Mouse (Mus musculus): ENCODE measurements around the gene Osbp2. TPM values are rescaled to one million over a fixed set of nuclear protein-coding genes. Genes with fewer than 3 reads are reported as not detected.
"Not testable (repeated sequence)": the region's sequence is repeated elsewhere in the genome, so short reads cannot be mapped to it uniquely, and the experiment has no call there.

Gene Osbp2
- 2.1 TPM in 2 replicates for polyA plus RNA-seq (2016; fragmentation: Nextera tagmentation; extraction: Ambion mirVana)

- peak; percentile 92 for ATAC-seq (ENCODE audit: insufficient number of reproducible peaks, insufficient read depth, low FRiP score, low TSS enrichment)
- Histone ChIP-seq H3K9me3 (no peaks in the 10 kb centered on the region), H3K27me3 (peaks cover 27% of the 10 kb centered on the region), H3K4me2 (replicated peaks) (peak within 1 kb of the TSS; percentile 84), H3K27ac (no peak within 1 kb of the TSS), H3K9ac (peak within 1 kb of the TSS; percentile 52), H3K4me3 (peak within 1 kb of the TSS; percentile 50), H3K36me3 (no peaks in the 10 kb centered on the region), H3K4me1 (0 out of 2 replicates have a peak, but pooled peaks cover 5% of the 10 kb centered on the region)
- WGBS, result 5% methylated on average over 51 of the region's 58 CpGs
Observed at GRCm38 (mm10) chr11:3863454-3864112, at the start of gene Osbp2. Osbp2 (minus strand) TSS chr11:3863903.

GRCm38 (mm10) chr11:3912875-3913271 is 49.2 kb upstream of the Osbp2 start:
- no peak for ATAC-seq (ENCODE audit: insufficient number of reproducible peaks, insufficient read depth, low FRiP score, low TSS enrichment)
- Histone ChIP-seq H3K36me3 (no peaks in the 10 kb centered on the region), H3K4me3 (peak overlapping the region; percentile 53), H3K4me1 (peaks cover 24% of the 10 kb centered on the region), H3K4me2 (replicated peaks) (peak overlapping the region; percentile 92), H3K9ac (peak overlapping the region; percentile 51), H3K9me3 (no peaks in the 10 kb centered on the region), H3K27me3 (peaks cover 21% of the 10 kb centered on the region), H3K27ac (0 out of 2 replicates have a peak overlapping the region, but pooled peaks have one; percentile 23)
- 2% methylated on average over 16 of the region's 16 CpGs for WGBS

GRCm38 (mm10) chr11:3912100-3912874 is 48.6 kb upstream of the Osbp2 start:
- Histone ChIP-seq H3K9me3 (no peaks in the 10 kb centered on the region), H3K27ac (0 out of 2 replicates have a peak overlapping the region, but pooled peaks have one; percentile 23), H3K4me1 (peaks cover 24% of the 10 kb centered on the region), H3K9ac (peak overlapping the region; percentile 51), H3K4me3 (peak overlapping the region; percentile 53), H3K27me3 (peaks cover 21% of the 10 kb centered on the region), H3K4me2 (replicated peaks) (peak overlapping the region; percentile 92), H3K36me3 (no peaks in the 10 kb centered on the region)
- no peak for ATAC-seq (ENCODE audit: insufficient number of reproducible peaks, insufficient read depth, low FRiP score, low TSS enrichment)
- 24% methylated on average over 19 of the region's 19 CpGs for WGBS

GRCm38 (mm10) chr11:3911440-3911839 is 47.7 kb upstream of the Osbp2 start:
- peaks cover 24% of the 10 kb centered on the region for H3K4me1 ChIP-seq
- not testable (repeated sequence) for H3K9ac ChIP-seq; ATAC-seq (ENCODE audit: insufficient number of reproducible peaks, insufficient read depth, low FRiP score, low TSS enrichment); H3K4me3 ChIP-seq; H3K36me3 ChIP-seq; H3K9me3 ChIP-seq; H3K27ac ChIP-seq
- H3K27me3 ChIP-seq, result peaks cover 21% of the 10 kb centered on the region
- 84% methylated on average over 6 of the region's 6 CpGs for WGBS
- H3K4me2 ChIP-seq (replicated peaks), result peak overlapping the region; percentile 22; the same call in 1 of the 2 replicates

- H3K4me2 ChIP-seq (replicated peaks), result peak overlapping the region; percentile 22; the same call in 1 of the 2 replicates
- no peaks in the 10 kb centered on the region for H3K36me3 ChIP-seq
- peaks cover 24% of the 10 kb centered on the region for H3K4me1 ChIP-seq
- no peak overlapping the region for H3K27ac ChIP-seq
- no peak overlapping the region for H3K4me3 ChIP-seq
- ATAC-seq (ENCODE audit: insufficient number of reproducible peaks, insufficient read depth, low FRiP score, low TSS enrichment), result no peak
- peaks cover 21% of the 10 kb centered on the region for H3K27me3 ChIP-seq
- peak overlapping the region; percentile 8; the same call in 1 of the 2 replicates for H3K9ac ChIP-seq
- H3K9me3 ChIP-seq, result no peaks in the 10 kb centered on the region
- WGBS, result 53% methylated on average over 5 of the region's 5 CpGs
Observed at GRCm38 (mm10) chr11:3910513-3911310, 47.0 kb upstream of the Osbp2 start.

GRCm38 (mm10) chr11:3909236-3909635 is 45.5 kb upstream of the Osbp2 start:
- H3K27ac ChIP-seq, result no peak overlapping the region
- peaks cover 21% of the 10 kb centered on the region for H3K27me3 ChIP-seq
- ATAC-seq (ENCODE audit: insufficient number of reproducible peaks, insufficient read depth, low FRiP score, low TSS enrichment), result no peak
- H3K4me2 ChIP-seq (replicated peaks), result no peak overlapping the region
- no peaks in the 10 kb centered on the region for H3K36me3 ChIP-seq
- WGBS, result 92% methylated on average over 4 of the region's 4 CpGs
- H3K9me3 ChIP-seq, result no peaks in the 10 kb centered on the region
- H3K4me1 ChIP-seq, result peaks cover 24% of the 10 kb centered on the region
- no peak overlapping the region for H3K9ac ChIP-seq
- no peak overlapping the region for H3K4me3 ChIP-seq

GRCm38 (mm10) chr11:3905446-3905845 is 41.7 kb upstream of the Osbp2 start:
- H3K36me3 ChIP-seq, result no peaks in the 10 kb centered on the region
- no peak overlapping the region for H3K4me2 ChIP-seq (replicated peaks)
- no peaks in the 10 kb centered on the region for H3K9me3 ChIP-seq
- H3K4me1 ChIP-seq, result 0 out of 2 replicates have a peak, but pooled peaks cover 4% of the 10 kb centered on the region
- no peaks in the 10 kb centered on the region for H3K27me3 ChIP-seq
- H3K4me3 ChIP-seq, result no peak overlapping the region
- H3K9ac ChIP-seq, result no peak overlapping the region
- no peak overlapping the region for H3K27ac ChIP-seq
- 91% methylated on average over 1 of the region's 1 CpGs for WGBS
- ATAC-seq (ENCODE audit: insufficient number of reproducible peaks, insufficient read depth, low FRiP score, low TSS enrichment), result no peak

- Histone ChIP-seq H3K27me3 (no peaks in the 10 kb centered on the region), H3K27ac (no peak overlapping the region), H3K9ac (no peak overlapping the region), H3K4me1 (0 out of 2 replicates have a peak, but pooled peaks cover 4% of the 10 kb centered on the region), H3K4me2 (replicated peaks) (no peak overlapping the region), H3K36me3 (no peaks in the 10 kb centered on the region), H3K9me3 (no peaks in the 10 kb centered on the region), H3K4me3 (no peak overlapping the region)
- no peak for ATAC-seq (ENCODE audit: insufficient number of reproducible peaks, insufficient read depth, low FRiP score, low TSS enrichment)
- WGBS, result 90% methylated on average over 6 of the region's 6 CpGs
Observed at GRCm38 (mm10) chr11:3904673-3905072, 41.0 kb upstream of the Osbp2 start.

GRCm38 (mm10) chr11:3903046-3903445 is 39.3 kb upstream of the Osbp2 start:
- Histone ChIP-seq H3K27me3 (no peaks in the 10 kb centered on the region), H3K4me3 (no peak overlapping the region), H3K9ac (no peak overlapping the region), H3K4me2 (replicated peaks) (no peak overlapping the region), H3K4me1 (no peaks in the 10 kb centered on the region), H3K9me3 (no peaks in the 10 kb centered on the region), H3K27ac (no peak overlapping the region), H3K36me3 (peaks cover 8% of the 10 kb centered on the region; the same call in 1 of the 2 replicates)
- WGBS, result 76% methylated on average over 5 of the region's 5 CpGs
- ATAC-seq (ENCODE audit: insufficient number of reproducible peaks, insufficient read depth, low FRiP score, low TSS enrichment), result no peak

GRCm38 (mm10) chr11:3902516-3902915 is 38.8 kb upstream of the Osbp2 start:
- Histone ChIP-seq H3K9ac (no peak overlapping the region), H3K36me3 (peaks cover 11% of the 10 kb centered on the region; the same call in 1 of the 2 replicates), H3K27me3 (no peaks in the 10 kb centered on the region), H3K27ac (no peak overlapping the region), H3K4me1 (no peaks in the 10 kb centered on the region), H3K4me3 (no peak overlapping the region), H3K4me2 (replicated peaks) (no peak overlapping the region), H3K9me3 (no peaks in the 10 kb centered on the region)
- ATAC-seq (ENCODE audit: insufficient number of reproducible peaks, insufficient read depth, low FRiP score, low TSS enrichment), result no peak
- 93% methylated on average over 3 of the region's 3 CpGs for WGBS

GRCm38 (mm10) chr11:3900296-3900695 is 36.6 kb upstream of the Osbp2 start:
- WGBS, result 85% methylated on average over 6 of the region's 6 CpGs
- no peak for ATAC-seq (ENCODE audit: insufficient number of reproducible peaks, insufficient read depth, low FRiP score, low TSS enrichment)
- Histone ChIP-seq H3K27ac (no peak overlapping the region), H3K4me3 (no peak overlapping the region), H3K9me3 (no peaks in the 10 kb centered on the region), H3K36me3 (peaks cover 15% of the 10 kb centered on the region), H3K4me2 (replicated peaks) (no peak overlapping the region), H3K4me1 (no peaks in the 10 kb centered on the region), H3K27me3 (no peaks in the 10 kb centered on the region), H3K9ac (no peak overlapping the region)

All from embryonic facial prominence, embryonic 12.5 days (tissue).